Mouse (Mus musculus): Measurements from ENCODE around the gene Zfp629. TPM values are rescaled to one million over a fixed set of nuclear protein-coding genes. Genes with fewer than 3 reads are reported as not detected.

Gene Zfp629
- polyA plus RNA-seq, 1 experiment from 2014 or later: 11.9 TPM

DNA sequence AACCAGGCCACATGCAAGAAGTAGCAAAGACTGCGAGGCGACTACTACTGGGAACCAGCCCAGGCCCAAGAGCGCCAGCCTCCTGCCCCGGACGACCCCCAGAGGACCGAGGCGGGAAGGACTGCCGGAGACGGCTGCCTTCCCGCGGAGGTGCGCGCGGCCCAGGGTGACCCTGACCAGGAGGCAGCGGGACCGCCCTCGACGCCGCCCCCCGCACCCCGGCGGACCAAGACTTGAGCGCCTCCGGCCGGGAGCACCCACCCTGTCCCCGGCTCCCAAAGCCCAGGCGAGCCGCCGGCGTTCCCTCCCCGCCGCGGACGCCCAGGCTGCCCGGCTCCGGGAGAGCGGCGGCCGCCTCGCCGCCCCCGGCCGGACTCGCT, 1.1 kb downstream of the Zfp629 start:
- H3K4me1 ChIP-seq: peaks cover 14% of the 10 kb centered on the region
- H3K9ac ChIP-seq: peak overlapping the region; percentile 93
- H3K27me3 ChIP-seq: no peaks in the 10 kb centered on the region
- peak overlapping the region; percentile 68 for H3K4me2 ChIP-seq (replicated peaks)
- ATAC-seq (ENCODE audit: insufficient number of reproducible peaks, low FRiP score, low TSS enrichment, low read depth): peak; percentile 32
- peak overlapping the region; percentile 78 for H3K27ac ChIP-seq (replicated peaks)
- H3K36me3 ChIP-seq: peaks cover 34% of the 10 kb centered on the region
- WGBS: under 1% methylated on average over 43 of the region's 44 CpGs
- H3K4me3 ChIP-seq (replicated peaks): peak overlapping the region; percentile 99
- H3K9me3 ChIP-seq (replicated peaks): no peaks in the 10 kb centered on the region

DNA sequence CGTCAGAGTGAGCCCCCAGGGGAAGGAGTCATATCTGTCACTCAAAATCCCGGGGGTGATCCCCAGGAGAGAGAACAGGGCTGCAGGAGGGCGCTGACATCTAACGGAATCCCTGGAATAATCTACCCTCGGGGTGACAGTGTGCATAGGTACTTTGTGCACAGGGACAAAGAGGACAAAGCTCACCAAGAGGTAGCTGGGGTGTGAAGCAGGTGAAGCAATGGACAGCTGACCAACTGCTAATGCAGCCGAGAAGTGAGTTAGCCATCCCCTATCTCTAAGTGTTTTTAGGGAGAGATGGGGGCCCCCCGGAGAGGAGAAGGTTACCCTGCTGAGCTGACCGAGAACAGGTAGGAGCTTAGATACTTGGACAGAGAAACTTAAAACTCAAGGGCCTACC, 1.5 kb downstream of the Zfp629 start:
- no peaks in the 10 kb centered on the region for H3K9me3 ChIP-seq (replicated peaks)
- H3K27me3 ChIP-seq: no peaks in the 10 kb centered on the region
- H3K4me1 ChIP-seq: peaks cover 14% of the 10 kb centered on the region
- peak overlapping the region; percentile 68 for H3K4me2 ChIP-seq (replicated peaks)
- H3K36me3 ChIP-seq: peaks cover 38% of the 10 kb centered on the region
- peak overlapping the region; percentile 93 for H3K9ac ChIP-seq
- H3K27ac ChIP-seq (replicated peaks): peak overlapping the region; percentile 78; the same call in 1 of the 2 replicates
- peak overlapping the region; percentile 99 for H3K4me3 ChIP-seq (replicated peaks)
- WGBS: 10% methylated on average over 8 of the region's 8 CpGs
- ATAC-seq (ENCODE audit: insufficient number of reproducible peaks, low FRiP score, low TSS enrichment, low read depth): no peak

DNA sequence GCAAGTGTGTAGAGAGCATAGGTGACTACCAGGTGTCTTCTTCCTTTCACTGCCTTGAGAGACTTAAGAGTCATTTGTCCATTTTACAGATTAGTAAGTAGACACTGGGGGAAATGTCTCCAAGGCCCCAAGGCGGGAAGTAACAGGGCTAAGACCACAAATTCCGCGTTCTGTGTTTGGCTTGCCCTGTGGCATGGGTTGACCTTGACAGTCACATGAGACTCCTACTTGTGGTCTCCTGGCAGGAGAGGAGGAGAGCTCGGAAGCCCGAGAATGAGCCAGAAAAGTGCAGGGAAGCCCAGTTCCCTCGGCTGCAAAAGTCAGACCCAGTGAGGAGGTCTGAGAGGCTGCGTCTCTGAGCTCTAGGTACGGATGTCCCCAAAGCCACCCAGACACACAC, 2.1 kb downstream of the Zfp629 start:
- Histone ChIP-seq H3K4me3 (replicated peaks) (peak overlapping the region; percentile 99), H3K27me3 (no peaks in the 10 kb centered on the region), H3K9me3 (replicated peaks) (no peaks in the 10 kb centered on the region), H3K4me1 (peaks cover 14% of the 10 kb centered on the region), H3K4me2 (replicated peaks) (peak overlapping the region; percentile 68; the same call in 1 of the 2 replicates), H3K36me3 (peaks cover 44% of the 10 kb centered on the region), H3K9ac (peak overlapping the region; percentile 93; the same call in 1 of the 2 replicates), H3K27ac (replicated peaks) (no peak overlapping the region)
- ATAC-seq (ENCODE audit: insufficient number of reproducible peaks, low FRiP score, low TSS enrichment, low read depth): no peak
- WGBS: 74% methylated on average over 8 of the region's 8 CpGs

DNA sequence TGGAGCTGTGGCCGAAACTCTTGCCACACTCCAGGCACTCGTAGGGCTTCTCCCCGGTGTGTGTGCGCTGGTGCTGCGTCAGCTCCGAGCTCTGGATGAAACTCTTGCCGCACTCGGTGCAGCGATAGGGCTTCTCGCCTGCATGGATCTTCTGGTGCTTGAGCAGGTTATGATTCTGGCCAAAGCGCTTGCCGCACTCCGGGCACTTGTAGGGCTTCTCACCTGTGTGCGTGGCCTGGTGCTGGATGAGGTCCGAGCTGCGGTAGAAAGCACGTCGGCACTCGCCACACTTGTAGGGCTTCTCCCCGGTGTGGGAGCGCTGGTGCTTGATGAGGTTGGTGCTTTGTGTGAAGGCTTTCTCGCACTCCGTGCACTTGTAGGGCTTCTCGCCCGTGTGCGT, 4.0 kb downstream of the Zfp629 start:
- H3K27me3 ChIP-seq: no peaks in the 10 kb centered on the region
- H3K4me3 ChIP-seq (replicated peaks): no peak overlapping the region
- no peak overlapping the region for H3K9ac ChIP-seq
- ATAC-seq (ENCODE audit: insufficient number of reproducible peaks, low FRiP score, low TSS enrichment, low read depth): no peak
- H3K27ac ChIP-seq (replicated peaks): no peak overlapping the region
- H3K36me3 ChIP-seq: peaks cover 55% of the 10 kb centered on the region
- peaks cover 14% of the 10 kb centered on the region for H3K4me1 ChIP-seq
- WGBS: 96% methylated on average over 26 of the region's 26 CpGs
- H3K4me2 ChIP-seq (replicated peaks): no peak overlapping the region
- no peaks in the 10 kb centered on the region for H3K9me3 ChIP-seq (replicated peaks)

DNA sequence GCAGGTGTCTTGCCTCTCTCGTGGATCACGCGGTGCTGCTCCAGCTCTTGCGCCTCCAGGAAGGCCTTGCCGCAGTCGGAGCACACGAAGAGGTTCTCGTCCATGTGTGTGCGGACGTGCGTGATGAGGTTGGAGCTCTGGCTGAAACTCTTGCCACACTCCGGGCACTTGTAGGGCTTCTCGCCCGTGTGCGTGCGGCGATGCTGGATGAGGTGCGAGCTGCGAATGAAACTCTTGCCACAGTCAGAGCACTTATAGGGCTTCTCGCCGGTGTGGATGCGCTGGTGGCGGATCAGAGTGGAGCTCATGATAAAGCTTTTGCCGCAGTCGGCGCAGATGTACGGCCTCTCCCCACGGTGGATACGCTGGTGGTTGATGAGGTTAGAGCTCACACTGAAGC, 4.6 kb downstream of the Zfp629 start:
- no peak for ATAC-seq (ENCODE audit: insufficient number of reproducible peaks, low FRiP score, low TSS enrichment, low read depth)
- H3K27me3 ChIP-seq: no peaks in the 10 kb centered on the region

DNA sequence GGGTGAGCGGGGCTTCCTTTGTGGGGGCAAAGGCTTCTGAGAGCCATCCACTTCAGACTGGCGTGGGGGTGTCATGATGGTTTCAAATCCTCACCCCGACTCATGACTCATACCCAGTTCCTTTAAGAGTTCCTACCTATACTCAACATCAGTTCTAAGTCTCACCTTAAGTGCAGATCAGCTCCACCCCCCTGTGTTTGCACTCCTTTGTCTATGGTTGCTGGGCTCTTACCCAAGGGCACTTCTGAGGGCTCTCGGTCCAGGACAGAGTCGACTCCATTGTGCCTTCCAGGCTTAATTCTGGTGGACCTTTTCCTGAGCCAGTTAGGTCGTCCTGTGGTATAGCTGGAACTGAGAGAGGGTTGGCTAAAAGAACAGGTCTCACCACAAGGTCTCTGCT, 8.4 kb downstream of the Zfp629 start:
- no peaks in the 10 kb centered on the region for H3K4me1 ChIP-seq
- peaks cover 76% of the 10 kb centered on the region for H3K36me3 ChIP-seq
- H3K27me3 ChIP-seq: no peaks in the 10 kb centered on the region
- no peak overlapping the region for H3K27ac ChIP-seq (replicated peaks)
- H3K9me3 ChIP-seq (replicated peaks): no peaks in the 10 kb centered on the region
- H3K4me3 ChIP-seq (replicated peaks): no peak overlapping the region
- ATAC-seq (ENCODE audit: insufficient number of reproducible peaks, low FRiP score, low TSS enrichment, low read depth): no peak
- 84% methylated on average over 6 of the region's 6 CpGs for WGBS
- no peak overlapping the region for H3K4me2 ChIP-seq (replicated peaks)
- no peak overlapping the region for H3K9ac ChIP-seq

More for the DNA sequence above, 4.6 kb downstream of the Zfp629 start:
- Histone ChIP-seq H3K9me3 (replicated peaks) (no peaks in the 10 kb centered on the region), H3K4me2 (replicated peaks) (no peak overlapping the region), H3K4me3 (replicated peaks) (no peak overlapping the region), H3K9ac (no peak overlapping the region), H3K36me3 (peaks cover 55% of the 10 kb centered on the region), H3K27ac (replicated peaks) (no peak overlapping the region), H3K4me1 (peaks cover 14% of the 10 kb centered on the region)
- 97% methylated on average over 29 of the region's 29 CpGs for WGBS

DNA sequence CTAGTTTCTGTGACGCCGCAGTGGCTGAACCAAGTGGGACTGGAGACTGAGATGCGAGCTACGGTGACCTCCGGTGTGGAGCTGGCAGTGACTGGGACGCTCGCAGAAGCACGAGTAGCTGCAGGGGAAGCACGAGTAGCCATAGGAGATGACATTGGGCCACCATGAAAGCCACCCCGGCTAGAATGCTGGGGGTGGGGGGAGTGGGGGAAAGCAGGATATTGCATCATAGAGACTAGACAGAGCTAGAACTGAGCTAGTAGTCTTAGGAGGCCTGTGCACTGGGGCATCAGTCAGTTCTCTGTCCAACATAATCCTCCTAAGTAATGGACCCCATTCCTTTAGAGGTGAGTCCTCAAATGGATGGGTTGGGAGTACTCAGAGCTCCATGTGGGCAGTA, 11.3 kb downstream of the Zfp629 start:
- Histone ChIP-seq H3K9me3 (replicated peaks) (no peaks in the 10 kb centered on the region), H3K27ac (replicated peaks) (no peak overlapping the region), H3K27me3 (no peaks in the 10 kb centered on the region), H3K36me3 (peaks cover 76% of the 10 kb centered on the region), H3K4me3 (replicated peaks) (no peak overlapping the region), H3K4me1 (no peaks in the 10 kb centered on the region), H3K4me2 (replicated peaks) (no peak overlapping the region), H3K9ac (no peak overlapping the region)
- ATAC-seq (ENCODE audit: insufficient number of reproducible peaks, low FRiP score, low TSS enrichment, low read depth): no peak
- 87% methylated on average over 10 of the region's 10 CpGs for WGBS

DNA sequence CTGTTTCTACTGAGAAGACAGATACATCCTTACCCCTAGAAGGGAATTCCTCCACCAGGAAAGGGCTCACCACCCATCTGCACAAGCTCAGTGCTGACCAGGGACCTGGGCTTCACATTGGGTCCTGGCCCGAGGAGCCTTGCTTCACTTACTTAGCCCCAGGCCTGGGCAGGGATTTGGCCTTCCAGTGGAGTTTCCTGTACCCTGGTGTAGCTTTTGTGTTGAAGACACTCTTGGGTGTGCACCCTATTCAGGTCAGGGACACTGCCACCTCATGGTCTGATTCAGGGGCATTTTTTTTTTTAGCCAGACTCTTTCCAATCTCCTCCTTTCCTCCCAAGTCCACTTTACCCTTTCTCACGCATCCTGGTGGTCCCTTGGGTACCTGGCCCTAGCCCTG, 12.7 kb downstream of the Zfp629 start:
- peaks cover 76% of the 10 kb centered on the region for H3K36me3 ChIP-seq
- no peak overlapping the region for H3K4me2 ChIP-seq (replicated peaks)
- H3K9ac ChIP-seq: no peak overlapping the region
- H3K27ac ChIP-seq (replicated peaks): no peak overlapping the region
- no peak overlapping the region for H3K4me3 ChIP-seq (replicated peaks)
- ATAC-seq (ENCODE audit: insufficient number of reproducible peaks, low FRiP score, low TSS enrichment, low read depth): no peak
- no peaks in the 10 kb centered on the region for H3K4me1 ChIP-seq
- no peaks in the 10 kb centered on the region for H3K9me3 ChIP-seq (replicated peaks)
- 76% methylated on average over 2 of the region's 2 CpGs for WGBS
- H3K27me3 ChIP-seq: no peaks in the 10 kb centered on the region

DNA sequence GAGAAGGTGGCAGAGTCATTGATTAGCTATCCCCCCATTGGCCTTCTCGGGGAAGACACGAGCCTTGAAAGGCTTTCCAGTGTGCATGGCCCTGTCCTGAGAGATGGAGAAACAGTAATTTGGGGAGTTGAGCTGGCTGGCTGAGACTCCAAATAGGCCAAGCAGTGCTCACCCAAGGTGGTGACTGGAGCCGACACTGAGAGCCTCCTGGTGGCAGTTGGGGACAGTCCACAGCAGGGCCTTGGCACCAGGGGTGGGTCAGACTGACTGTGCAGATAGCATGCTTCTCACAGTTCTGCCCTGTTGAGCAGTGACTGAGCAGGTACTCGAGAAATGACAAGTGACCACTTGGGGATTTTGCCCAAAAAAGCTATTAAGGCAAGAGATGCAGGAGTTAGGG, 13.9 kb downstream of the Zfp629 start:
- Histone ChIP-seq H3K4me2 (replicated peaks) (no peak overlapping the region), H3K9ac (no peak overlapping the region), H3K27ac (replicated peaks) (no peak overlapping the region), H3K4me1 (no peaks in the 10 kb centered on the region), H3K4me3 (replicated peaks) (no peak overlapping the region), H3K36me3 (peaks cover 83% of the 10 kb centered on the region), H3K27me3 (no peaks in the 10 kb centered on the region), H3K9me3 (replicated peaks) (no peaks in the 10 kb centered on the region)
- ATAC-seq (ENCODE audit: insufficient number of reproducible peaks, low FRiP score, low TSS enrichment, low read depth): no peak
- 85% methylated on average over 4 of the region's 4 CpGs for WGBS

DNA sequence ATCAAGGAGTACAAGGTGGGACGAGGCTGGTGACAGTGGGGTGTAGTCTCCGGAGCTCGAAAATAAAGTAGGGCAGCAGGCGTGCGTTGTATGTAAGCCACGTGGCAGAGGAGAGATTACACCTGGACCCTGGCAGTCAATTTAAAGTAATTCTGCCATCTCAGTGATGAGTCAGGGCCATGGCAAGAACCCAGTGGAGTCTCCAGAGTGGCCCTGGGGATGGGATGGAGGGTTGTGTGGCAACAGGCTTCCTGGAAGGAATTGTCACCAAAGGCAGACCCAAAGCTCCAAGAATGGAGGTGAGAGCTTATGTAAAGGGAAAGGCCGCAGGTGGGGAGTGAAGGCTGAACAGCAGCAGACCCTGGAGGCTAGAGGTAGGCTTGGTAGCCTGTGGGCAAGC, 15.0 kb downstream of the Zfp629 start:
- H3K36me3 ChIP-seq: peaks cover 94% of the 10 kb centered on the region
- WGBS: 95% methylated on average over 7 of the region's 7 CpGs
- H3K27ac ChIP-seq (replicated peaks): no peak overlapping the region

DNA sequence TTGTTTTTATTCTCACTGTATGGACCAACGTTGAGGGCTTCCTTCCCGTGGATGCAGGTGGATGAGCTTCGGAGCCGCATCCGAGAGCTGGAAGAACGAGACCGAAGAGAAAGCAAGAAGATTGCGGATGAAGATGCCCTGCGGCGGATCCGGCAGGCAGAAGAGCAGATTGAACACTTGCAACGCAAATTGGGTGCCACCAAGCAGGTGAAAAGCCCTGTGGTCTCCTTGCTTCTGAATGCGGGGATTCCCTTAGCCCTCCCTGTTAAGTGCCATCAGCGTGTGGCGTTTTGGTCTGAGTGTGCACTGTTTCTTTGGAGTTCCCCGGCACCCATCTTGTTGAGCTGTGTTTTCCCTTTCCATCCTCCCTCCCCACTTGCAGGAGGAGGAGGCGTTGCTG, 18.9 kb downstream of the Zfp629 start:
- peaks cover 100% of the 10 kb centered on the region for H3K36me3 ChIP-seq
- no peaks in the 10 kb centered on the region for H3K27me3 ChIP-seq
- 95% methylated on average over 17 of the region's 17 CpGs for WGBS
- no peaks in the 10 kb centered on the region for H3K4me1 ChIP-seq
- H3K4me3 ChIP-seq (replicated peaks): no peak overlapping the region
- no peak overlapping the region for H3K27ac ChIP-seq (replicated peaks)
- ATAC-seq (ENCODE audit: insufficient number of reproducible peaks, low FRiP score, low TSS enrichment, low read depth): no peak
- H3K4me2 ChIP-seq (replicated peaks): no peak overlapping the region
- no peak overlapping the region for H3K9ac ChIP-seq
- no peaks in the 10 kb centered on the region for H3K9me3 ChIP-seq (replicated peaks)

More for the DNA sequence above, 15.0 kb downstream of the Zfp629 start:
- Histone ChIP-seq H3K9me3 (replicated peaks) (no peaks in the 10 kb centered on the region), H3K4me1 (no peaks in the 10 kb centered on the region), H3K4me3 (replicated peaks) (no peak overlapping the region), H3K27me3 (no peaks in the 10 kb centered on the region), H3K4me2 (replicated peaks) (no peak overlapping the region), H3K9ac (no peak overlapping the region)
- no peak for ATAC-seq (ENCODE audit: insufficient number of reproducible peaks, low FRiP score, low TSS enrichment, low read depth)

DNA sequence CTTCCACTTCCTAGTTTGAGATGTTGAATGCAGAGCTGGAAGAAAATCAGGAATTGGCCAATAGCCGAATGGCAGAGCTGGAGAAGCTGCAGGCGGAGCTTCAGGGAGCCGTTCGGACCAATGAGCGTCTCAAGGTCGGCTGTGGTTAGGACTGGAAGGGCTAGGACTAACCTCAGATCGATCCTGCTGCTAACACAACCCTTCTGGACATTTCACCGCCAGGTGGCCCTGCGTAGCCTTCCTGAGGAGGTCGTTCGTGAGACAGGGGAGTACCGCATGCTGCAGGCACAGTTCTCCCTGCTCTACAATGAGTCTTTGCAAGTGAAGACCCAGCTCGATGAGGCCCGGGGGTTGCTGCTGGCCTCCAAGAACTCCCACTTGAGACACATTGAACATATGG, 23.0 kb downstream of the Zfp629 start:
- 87% methylated on average over 14 of the region's 14 CpGs for WGBS
- Histone ChIP-seq H3K27ac (replicated peaks) (no peak overlapping the region), H3K36me3 (peaks cover 79% of the 10 kb centered on the region), H3K9me3 (replicated peaks) (no peaks in the 10 kb centered on the region), H3K4me1 (peaks cover 12% of the 10 kb centered on the region), H3K4me2 (replicated peaks) (no peak overlapping the region), H3K4me3 (replicated peaks) (no peak overlapping the region), H3K27me3 (no peaks in the 10 kb centered on the region), H3K9ac (no peak overlapping the region)
- no peak for ATAC-seq (ENCODE audit: insufficient number of reproducible peaks, low FRiP score, low TSS enrichment, low read depth)

Data from embryonic facial prominence, embryonic 15.5 days (tissue).